Mouse (Mus musculus) urinary bladder, postnatal 10 days (tissue): ENCODE measurements around the gene Mixl1.
A peak's percentile ranks its signal among the peaks of the same experiment; 100 is the strongest.

ENCODE experiments used
- DNase-seq: peaks from one replicate; pipeline ENCODE4 v3.0.0; 2022; ENCODE audit warnings: low spot score

The Mixl1 gene

GRCm38 (mm10) chr1:180696626-180697352 is at the start of gene Mixl1:
Gene Mixl1 (minus strand): TSS chr1:180697034.
- no peak for DNase-seq

DNA sequence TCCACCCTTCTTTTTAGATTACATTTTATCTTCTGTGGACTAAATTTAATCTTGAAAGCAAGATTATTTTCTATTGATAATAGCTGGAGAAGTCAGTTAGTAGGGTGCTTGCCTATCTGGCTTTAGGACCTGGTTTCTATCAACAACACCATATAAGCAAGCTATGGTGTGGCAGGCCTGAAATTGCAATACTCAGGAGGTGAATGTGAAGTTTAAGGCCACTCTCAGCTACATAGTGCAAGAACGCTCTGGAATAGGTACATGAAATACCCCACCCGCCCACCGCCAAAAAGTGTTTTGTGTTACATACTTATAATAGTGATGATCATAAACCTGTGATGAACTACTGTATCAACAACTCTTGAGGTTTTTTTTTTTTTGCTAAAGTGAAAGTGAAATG is 32.4 kb upstream of the Mixl1 start:
- no peak for DNase-seq

GRCm38 (mm10) chr1:180726183-180726582 is 29.3 kb upstream of the Mixl1 start:
- DNase-seq: no peak

DNA sequence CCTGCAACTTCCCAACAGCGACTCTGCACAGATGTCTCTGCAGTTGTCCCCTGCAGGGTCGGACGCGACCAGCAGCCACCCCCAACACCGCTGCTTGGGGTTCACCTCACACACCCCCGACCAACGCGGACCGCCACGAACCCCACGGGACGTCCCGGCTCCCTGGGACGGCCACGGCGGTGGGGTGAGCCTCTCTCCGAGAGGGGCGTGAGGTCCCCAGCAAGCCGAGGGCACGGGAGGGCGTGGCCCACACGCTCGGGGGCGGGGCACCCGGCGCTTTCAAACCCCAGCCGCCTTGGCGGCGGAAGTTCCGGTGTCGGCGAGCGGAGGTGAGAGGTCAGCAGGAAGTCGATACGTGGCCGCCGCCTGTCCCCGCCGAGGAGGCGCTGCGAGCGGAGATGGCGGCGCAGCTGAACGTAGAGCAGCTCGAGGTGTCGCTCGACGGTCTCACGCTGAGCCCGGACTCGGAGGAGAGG is 28.9 kb upstream of the Mixl1 start, which contains the start of gene Acbd3:
Gene Acbd3 (plus strand): TSS at position 340 of the 476 bp plus-strand sequence.
- peak; percentile 63 for DNase-seq

- DNase-seq: no peak
These were observed 26.9 kb upstream of the Mixl1 start for GRCm38 (mm10) chr1:180723701-180724238.

GRCm38 (mm10) chr1:180722608-180723007 is 25.8 kb upstream of the Mixl1 start:
- DNase-seq: no peak

DNA sequence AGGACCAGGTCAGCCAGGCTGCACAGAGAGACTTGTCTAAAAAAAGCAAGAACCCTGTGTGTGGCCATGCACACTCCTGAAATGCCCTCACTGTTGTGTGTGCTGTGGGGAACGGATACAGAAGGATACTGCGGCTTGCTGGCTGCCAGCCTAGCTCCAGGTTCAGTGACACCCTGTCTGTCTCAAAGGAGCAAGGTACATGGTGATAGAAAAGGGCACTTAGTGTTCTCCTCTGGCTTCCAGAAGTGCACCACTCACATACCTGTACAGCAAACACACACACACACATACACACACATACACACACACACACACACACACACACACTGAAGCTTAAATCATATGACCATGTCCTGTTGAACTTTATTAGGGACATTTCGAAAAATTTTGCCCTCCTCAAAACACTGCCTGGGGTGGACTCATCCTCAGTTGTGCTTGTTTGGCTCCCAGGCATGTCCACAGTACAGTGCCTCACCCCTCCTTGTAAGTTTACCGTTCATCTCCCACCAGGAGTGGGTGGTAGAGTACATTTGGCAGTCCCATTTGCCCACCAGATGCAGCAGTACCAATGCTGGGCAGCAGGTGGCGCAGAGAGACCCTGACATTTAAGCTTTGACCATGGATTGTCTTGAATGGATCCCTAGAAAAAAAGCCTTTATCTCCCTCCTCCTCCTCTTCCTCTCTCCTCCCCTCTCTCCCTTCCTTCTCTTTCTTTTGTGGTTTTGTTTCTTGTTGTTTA is 23.3 kb upstream of the Mixl1 start:
- DNase-seq: peak; percentile 47

DNA sequence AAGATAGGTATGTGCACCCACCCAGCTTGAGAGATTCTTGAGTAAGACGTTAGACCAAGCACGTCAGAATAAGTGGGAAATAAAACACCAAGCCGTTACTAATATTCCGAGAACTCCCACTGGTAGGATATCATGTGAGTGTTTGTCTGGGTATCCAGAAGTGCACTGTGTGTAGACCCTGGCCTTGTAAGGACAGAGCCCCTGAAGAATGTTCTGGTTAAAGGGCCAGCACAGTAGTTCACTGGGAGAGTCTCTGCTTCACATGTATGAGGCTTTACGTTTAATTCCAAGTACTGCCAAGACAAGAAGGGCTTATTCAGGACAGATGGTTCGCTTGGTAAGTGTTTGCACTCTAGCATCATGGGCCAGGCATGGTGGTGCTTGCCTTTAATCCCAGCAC is 22.6 kb upstream of the Mixl1 start:
- DNase-seq: no peak

DNA sequence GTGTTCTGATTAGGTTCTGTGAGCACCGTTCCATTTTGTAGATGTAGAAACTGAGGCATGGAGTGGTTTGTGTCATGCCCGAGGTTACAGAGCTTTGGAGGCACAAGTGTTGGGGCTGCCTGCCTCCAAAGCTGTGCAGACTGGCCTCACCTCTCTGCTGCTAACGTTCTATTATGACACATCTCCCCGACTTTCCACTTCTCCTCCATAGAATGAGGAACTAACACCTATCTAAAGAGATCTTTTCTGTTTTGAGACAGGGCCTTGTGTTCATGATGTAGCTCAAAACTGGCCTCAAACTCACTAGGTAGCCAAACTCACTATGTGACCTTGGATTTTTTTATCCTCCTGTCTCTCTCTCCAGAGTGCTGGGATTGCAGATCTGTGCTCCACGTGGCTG is 21.9 kb upstream of the Mixl1 start:
- DNase-seq: no peak

- DNase-seq: no peak
These were observed 12.3 kb upstream of the Mixl1 start for GRCm38 (mm10) chr1:180708935-180709776.

DNA sequence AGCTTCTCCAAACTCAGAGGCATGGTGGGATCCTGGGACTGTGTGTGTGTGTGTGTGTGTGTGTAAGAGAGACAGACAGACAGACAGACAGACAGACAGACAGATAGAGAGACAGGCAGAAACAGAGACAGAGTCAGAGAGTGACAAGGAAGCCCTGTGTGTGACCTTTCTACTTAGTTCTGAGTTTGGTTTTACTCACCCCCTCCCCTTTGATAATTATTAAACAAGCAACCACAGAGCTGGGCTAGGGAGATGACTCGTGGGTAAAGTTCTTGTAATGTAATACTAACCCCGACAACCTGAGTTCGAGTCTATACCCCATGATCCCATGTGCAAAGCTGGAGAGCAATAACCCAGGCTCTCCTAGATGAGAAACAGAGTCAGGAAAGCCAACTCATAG is 11.0 kb upstream of the Mixl1 start:
- DNase-seq: no peak

GRCm38 (mm10) chr1:180707368-180707767 is 10.5 kb upstream of the Mixl1 start:
- no peak for DNase-seq

- DNase-seq: no peak
These were observed 6.6 kb upstream of the Mixl1 start for GRCm38 (mm10) chr1:180703400-180703799.

DNA sequence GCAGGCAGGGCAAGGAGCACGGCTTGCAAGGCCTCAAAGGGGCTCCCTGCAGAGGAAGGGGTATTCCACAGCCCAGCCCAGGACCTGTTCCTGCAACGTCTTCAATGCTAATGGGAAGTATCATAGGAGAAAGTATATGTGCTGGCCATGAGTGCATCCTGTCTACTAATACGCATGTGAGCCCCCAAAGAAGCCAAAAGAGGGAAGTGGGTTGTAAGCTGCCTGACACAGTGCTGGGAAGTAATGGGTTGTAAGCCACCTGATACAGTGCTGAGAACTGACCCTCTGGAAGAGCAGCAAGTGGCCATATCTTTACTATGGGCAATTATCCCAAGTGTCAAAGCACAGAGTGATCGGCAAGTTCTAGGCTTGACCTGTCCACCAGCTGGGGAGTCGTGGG is 1.2 kb upstream of the Mixl1 start:
- DNase-seq: no peak

DNA sequence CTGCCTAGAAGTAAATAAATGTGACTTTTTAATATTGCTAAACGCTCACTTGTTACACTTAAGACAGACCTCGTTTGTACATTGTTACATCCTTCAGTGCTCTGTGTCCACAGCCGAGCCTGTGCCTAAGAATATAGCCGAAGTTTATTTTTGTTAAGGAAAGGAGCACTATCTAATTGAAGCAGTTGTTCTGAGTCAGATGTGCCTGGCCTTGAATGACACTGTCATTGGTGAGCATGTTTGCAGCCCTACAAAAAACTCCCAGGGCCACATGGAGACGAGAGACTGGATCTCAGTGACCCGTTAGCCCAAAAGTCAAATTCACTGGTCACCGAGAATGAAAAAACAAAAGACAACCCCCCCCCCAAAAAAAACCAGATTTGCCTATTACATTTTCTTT is 5.5 kb downstream of the Mixl1 start:
- DNase-seq: no peak
